Mouse (Mus musculus) CD4-positive, CD25-positive, alpha-beta regulatory T cell, adult 4 months (primary cell): ENCODE measurements around the gene Erich6b. TPM values are rescaled to one million over a fixed set of nuclear protein-coding genes. Genes with fewer than 3 reads are reported as not detected.

ENCODE experiments used
- ATAC-seq: one replicate; pipeline ENCODE4 v1.8.0; 2017
- polyA plus RNA-seq, 2 experiments: library from polyadenylated mRNA; unstranded; fragments of 100-300 nt; shearing (Covaris generic); gene quantifications; one replicate each; pipeline ENCODE4 v1.2.1; 2017

The Erich6b gene
- polyA plus RNA-seq, 2 experiments from 2014 or later = not detected

DNA sequence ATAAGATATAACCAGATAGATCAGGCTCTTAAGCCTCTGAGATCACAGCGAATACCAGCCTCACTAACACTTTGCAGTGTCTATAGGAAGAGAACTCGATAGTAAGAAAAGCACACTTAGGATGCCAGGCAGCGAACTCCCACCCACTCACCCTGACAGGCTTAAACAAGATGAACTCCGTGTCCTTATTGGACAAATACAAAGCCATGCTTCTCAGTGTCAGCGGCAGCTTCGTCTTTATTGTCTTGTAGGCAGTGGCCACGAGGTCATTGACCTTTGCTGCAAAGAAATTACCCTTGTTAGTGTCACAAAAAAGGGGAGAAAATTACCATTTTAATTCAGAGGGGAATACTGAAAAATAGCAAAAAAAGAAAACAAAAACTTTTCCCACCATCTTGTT lies 65.7 kb downstream of the Erich6b start:
- ATAC-seq = no peak

DNA sequence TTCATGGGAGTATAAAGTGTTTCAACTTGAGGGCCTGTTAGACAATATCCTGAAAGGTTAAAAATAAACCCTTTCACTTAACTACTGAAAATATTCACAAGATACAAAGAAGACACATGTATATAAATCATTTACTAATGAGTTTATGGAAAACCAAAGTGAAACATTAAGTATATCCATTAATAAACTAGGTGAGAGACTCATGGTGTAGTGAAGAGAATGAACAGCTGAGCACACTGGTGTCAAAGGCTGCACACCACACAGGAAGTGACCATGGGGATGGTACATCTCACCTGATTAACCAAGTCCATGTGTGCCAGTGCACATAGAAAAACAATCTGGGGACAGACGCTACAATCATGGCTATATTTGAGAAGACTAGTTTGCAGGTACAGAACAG lies 66.9 kb downstream of the Erich6b start:
- ATAC-seq = no peak

DNA sequence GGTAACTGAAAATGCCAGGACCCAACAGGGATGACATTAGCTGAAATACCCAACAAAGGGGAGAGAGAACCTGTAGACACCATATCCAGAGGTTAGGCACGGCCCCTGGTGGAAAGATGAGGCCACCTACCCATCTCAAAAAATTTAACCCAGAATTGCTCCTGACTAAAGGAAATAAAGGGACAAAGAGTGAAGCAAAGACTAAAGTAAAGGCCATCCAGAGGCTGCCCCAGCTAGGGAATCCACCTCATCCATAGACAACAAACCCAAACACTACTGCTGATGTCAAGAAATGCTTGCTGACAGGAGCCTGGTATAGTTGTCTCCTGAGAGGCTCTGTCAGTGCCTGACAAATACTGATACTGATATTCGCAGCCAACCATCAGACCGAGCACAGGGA lies 69.7 kb downstream of the Erich6b start:
- ATAC-seq = no peak

DNA sequence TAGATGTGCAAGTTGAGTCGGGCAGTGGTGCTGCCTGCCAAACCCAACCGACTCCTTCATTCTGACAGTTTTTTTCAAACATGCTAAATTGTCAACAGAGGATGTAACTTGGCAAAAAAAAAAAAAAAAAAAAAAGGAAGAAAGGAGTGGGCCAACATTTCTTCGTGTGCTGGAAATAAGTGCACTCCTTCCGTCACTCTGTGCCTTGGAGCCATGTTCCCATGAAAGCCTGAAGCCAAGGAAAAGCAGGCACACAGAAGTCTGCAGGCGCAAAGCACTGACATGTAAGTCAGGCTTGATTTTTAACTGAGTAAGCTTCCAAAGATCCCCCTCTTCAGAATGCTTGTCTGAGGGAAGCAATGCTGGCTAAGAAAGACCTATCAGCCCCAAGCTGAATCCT lies 70.6 kb downstream of the Erich6b start:
- ATAC-seq = no peak

DNA sequence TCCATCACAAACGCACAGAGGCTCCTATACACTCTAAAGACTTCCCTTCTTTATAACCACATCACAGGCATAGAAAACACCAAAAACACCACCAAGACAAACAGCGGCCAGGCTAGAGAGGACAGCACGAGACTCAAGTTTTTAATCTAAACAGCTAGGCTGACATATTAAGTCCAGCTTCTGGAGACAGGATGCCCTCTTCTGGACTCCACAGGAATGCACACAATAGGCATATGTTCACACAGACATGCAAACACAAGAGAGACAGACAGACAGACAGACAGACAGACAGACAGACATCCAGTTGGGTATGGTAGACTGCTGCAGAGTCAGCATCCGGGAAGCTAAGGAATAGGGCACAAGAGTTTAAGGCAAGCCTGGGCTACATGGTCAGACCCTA lies 71.6 kb downstream of the Erich6b start:
- ATAC-seq = no peak

DNA sequence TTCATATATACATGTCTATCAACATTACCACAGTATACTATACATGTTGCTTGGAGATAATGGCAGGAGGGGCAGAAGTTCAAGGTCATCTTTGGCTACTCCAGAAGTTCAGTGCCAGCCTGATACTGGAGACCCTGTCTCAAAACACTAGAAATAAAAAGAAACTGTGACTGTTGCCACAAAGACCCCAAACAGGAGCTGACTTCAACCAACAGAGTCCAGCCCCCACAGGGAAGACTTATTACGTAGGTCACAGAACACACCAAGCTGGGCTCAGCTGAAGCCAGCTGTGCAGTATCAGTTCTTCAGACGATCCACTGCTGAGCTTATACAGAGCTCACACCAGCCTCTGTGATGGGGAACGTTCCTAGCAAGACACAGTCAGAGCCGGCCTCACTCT lies 74.4 kb downstream of the Erich6b start:
- no peak for ATAC-seq

Other genes with a start within 250 kb of the Erich6b start
- gene Siah3, start 186.3 kb upstream of the Erich6b start, polyA plus RNA-seq = under 1 TPM in 1 of 2 experiments, not detected in 1; 0.47 TPM
- not detected for gene Spert, start 49.1 kb upstream of the Erich6b start, polyA plus RNA-seq
- gene Cog3, start 112.3 kb downstream of the Erich6b start, polyA plus RNA-seq = 10 to 100 TPM in 1 of 2 experiments, 1 to 10 TPM in 1; 9.4 to 11.3 TPM
- 10 to 100 TPM; 20.6 to 24.5 TPM for gene Slc25a30, start 144.8 kb downstream of the Erich6b start, polyA plus RNA-seq
- 1,000 to 10,000 TPM; 1,301 to 2,015 TPM for gene Tpt1, start 202.8 kb downstream of the Erich6b start, polyA plus RNA-seq